Mouse (Mus musculus): ENCODE data around the gene Tmem145.

Gene Tmem145

DNA sequence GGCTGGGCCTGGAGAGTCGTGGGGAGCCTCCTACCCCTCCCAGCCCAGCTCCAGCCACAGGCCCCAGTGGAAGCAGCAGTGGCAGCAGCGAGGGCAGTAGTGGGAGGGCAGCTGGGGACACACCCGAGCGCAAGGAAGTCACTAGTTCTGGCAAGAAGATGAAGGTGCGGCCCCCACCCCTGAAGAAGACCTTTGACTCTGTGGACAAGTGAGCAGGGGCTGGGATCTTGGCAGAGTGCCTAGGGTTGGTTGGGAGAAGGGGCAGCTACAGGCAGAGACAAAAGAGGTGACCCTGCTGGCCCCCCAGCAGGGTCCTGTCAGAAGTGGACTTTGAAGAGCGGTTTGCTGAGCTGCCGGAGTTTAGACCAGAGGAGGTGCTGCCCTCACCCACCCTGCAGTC lies 13.8 kb upstream of the Tmem145 start:
- DNase-seq (ENCODE audit: low read depth, low spot score): no peak

DNA sequence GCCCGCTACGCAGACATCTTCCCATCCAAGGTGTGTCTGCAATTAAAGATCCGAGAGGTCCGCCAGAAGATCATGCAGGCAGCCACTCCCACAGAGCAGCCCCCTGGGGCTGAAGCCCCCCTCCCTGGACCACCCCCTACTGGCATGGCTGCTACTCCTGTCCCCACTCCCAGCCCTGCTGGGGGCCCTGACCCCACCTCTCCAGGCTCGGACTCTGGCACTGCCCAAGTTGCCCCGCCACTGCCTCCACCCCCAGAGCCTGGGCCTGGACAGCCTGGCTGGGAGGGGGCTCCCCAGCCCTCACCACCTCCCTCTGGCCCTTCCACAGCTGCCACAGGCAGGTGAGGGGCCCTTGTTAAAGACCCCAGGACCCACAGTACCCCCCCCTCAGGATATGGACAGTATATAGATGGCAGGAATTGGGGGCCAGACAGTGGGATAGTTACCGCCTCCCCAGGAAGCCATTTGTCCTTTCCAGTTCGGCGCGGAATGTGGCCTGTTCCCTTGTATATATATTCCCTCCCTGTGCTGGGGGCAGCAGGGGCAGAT lies 12.6 kb upstream of the Tmem145 start:
- DNase-seq (ENCODE audit: low read depth, low spot score): no peak

DNA sequence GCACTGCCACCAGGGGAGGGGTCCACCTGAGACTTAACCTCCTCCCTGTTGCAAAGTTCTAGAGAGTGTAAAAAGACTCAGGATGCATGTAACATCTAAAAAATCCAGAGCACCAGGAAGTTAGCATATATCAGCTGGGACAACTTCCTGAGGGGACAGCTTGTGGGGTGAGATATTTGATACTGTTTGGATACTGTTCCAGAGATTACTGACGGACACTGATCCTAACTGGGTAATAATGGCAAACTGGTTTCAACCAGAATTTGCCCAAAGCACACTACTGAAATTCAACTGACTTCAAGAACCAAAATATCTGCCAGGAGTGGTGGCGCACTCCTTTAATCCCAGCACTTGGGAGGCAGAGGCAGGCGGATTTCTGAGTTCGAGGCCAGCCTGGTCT lies 11.4 kb upstream of the Tmem145 start:
- DNase-seq (ENCODE audit: low read depth, low spot score): no peak

DNA sequence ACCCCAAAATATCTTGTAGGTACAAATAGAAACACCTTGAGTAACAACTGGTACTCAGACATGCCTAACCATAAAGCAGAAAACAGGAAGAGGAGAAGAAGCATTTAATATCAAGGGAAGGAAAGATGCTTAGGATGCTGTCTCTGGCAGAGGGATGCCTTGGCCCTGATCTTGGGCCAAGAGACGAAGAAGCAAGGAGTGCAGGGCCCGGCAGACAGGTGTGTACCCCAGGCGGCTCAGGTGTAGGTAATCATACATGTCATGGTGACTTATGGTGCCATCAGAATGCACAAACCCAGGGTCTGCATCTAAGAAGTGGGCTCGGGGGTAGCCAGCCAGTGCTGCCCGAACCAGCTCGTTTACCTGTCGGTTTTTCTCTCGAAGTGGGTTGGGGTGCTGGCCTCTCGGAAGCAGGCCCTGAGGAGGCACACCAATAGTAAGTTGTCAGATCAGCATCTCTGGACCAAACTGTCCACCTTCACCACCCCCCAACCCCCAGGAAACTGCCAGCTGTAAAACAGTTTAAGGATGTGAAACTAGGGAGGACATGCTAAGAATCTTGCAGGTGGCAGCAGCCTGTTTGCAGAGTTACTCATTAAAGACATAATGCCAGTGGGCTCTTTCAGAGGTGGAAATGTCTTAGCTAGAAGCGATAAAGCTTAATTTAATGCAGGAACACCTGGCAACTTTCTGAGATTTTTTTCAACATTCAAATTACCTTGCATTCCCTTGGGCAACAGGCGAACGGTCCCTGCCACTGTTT lies 10.8 kb upstream of the Tmem145 start:
- DNase-seq (ENCODE audit: low read depth, low spot score): no peak

DNA sequence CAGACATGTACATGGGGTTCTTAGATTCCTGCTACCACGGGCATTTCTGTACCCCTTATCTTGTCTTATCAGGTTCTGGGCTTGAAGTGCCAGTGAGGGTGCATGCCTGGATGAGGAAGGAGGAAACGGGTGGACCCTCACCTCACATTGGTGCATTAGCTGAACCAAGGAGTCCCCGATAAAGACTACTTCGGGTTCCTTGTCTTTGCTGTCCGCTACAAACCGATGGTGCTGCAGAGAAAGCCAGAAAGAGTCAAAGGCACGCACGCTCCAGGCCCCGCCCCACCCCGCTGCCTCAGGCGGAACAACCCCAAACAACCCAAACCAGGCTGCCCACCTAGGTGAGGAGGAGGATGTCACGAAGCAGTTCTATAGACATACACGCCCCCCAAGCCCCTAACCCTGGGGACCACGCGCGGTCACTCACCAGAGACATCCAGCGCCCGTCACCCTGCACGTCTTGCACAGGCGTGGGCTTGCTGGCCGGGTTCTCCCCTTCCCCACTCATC lies 8.9 kb upstream of the Tmem145 start:
- DNase-seq (ENCODE audit: low read depth, low spot score): no peak

DNA sequence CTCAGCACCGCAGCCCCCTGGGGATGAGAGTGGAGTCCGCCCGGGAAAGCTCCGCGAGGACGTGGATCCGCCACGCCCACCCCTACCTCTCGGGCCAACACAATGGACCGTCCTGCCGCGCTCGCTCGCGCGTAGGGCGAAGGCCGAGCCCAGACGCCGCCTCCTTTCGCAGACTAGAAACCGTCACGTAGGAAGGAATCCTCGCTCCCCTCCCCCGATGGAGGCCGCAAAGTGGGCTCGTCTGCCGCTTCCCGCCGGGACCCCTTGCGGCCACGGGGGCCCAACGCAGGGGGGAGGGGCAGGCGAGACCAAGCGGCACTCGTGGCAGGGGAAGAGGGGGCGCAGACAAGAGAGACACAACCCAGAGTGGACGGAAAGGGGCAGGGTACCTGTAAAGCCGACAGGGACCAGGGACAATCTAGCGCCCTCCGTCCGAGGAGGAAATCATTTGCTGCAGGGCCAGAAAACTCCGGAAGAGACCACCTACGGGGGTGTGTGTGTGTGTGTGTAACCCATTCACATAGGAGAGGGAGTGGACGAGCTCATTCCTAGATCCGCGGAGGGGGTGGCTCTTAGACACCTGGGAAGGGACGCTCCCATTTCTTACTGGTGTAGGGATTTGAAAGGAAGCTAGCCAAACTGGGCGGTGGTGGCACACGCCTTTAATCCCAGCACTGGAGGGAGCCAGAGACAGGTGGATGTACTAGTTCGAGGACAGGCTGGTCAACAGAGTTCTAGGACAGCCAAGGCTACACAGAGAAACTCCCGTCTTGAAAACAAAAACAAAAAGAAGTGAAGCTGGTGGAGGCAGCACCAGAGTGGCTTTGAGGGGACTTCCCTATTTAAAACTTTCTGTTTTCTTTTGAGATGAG lies 8.2 kb upstream of the Tmem145 start, which contains the start of gene Pafah1b3:
TSS of gene Pafah1b3 (minus strand) at position 533 of the 872 bp plus-strand sequence.
- peak; percentile 96 for DNase-seq (ENCODE audit: low read depth, low spot score)

DNA sequence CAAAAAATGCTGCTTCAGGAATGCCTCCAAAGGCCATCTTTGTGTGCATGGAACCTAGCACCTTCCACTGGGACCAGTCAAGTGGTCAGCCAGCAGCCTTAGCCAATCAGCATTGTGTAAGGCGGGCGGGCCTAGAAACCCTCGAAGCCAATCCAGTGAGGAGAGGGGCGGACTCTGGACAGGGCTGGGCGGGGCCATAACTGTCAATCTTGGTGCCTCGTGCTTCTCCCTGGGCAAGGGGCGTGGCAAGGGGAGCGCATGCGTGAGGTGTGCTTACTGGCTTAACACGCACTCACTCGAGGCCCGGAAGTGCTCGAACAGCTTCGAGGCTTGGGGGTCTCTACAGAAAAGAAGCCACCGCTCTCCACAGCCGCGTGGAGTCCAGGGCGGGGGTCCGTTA lies 4.8 kb upstream of the Tmem145 start, which contains the start of gene Prr19:
TSS of gene Prr19 (plus strand) at position 349 of the 400 bp plus-strand sequence.
- no peak for DNase-seq (ENCODE audit: low read depth, low spot score)

DNA sequence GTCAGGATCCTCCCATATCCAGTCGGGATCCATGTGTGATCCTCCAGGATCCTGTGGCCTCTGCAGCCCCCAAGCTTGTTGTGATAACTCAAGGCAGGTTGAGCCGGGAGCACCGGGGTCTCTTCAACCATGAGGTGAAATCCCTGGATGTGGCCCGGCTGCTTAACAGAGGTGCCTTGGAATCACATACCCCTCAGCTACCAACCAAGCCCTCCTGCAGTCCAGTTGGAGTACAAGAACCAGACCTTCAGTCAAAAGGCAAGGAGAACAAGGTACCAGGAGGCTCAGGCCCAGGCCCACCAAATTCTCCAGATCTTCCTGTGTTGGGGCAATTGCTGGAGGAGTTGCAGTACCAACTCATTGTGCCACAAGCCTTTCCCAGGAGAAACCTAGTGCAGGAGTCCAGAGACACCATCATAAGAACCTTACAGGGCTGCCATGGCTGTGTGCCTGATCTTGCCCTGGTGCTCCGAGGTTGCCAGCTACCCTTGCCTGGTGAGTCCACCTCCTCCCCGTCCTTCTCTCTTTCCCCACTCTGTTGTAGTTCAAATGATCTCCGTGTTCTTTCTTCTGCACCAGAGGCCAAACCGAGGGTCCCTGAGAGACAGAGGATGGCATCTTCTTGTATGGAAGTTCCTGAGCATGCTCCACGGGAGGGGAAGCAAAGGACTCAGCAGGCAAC lies 2.8 kb upstream of the Tmem145 start:
- no peak for DNase-seq (ENCODE audit: low read depth, low spot score)

DNA sequence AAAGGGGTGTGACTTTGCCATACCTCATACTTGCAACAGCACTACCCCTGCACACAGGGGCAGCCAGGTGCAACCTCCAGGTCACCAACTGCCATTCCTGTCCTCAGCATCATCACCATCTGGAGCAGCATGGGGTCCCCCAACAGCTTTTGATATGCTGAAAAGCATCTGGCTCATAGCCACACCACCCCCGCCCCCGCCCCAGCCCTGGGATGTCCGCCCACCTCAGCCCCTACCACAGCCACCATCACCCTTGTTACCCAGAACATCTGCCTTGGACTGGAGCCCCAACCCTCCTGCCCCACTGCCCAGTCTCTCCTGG lies 2.3 kb upstream of the Tmem145 start:
- no peak for DNase-seq (ENCODE audit: low read depth, low spot score)

DNA sequence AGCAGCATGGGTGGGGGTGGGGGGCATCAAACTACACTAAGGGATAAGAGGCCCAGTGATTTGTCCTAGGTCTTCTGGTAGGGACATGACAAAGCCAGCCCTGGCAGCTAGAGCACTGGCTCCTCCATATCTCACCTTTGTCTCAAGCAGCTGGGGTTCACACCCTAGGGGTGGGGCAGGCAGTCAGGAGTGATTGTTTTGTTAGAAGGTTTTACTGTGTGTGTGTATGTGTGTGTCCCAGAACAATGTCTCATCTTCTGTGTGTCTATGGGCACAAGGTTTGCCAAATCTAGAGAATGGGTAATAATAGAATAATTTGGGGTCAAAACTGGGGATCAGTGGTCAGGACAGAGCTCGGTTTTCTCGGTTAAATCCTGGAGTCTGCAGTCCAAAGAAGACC lies 425 bp upstream of the Tmem145 start:
- DNase-seq (ENCODE audit: low read depth, low spot score): no peak

DNA sequence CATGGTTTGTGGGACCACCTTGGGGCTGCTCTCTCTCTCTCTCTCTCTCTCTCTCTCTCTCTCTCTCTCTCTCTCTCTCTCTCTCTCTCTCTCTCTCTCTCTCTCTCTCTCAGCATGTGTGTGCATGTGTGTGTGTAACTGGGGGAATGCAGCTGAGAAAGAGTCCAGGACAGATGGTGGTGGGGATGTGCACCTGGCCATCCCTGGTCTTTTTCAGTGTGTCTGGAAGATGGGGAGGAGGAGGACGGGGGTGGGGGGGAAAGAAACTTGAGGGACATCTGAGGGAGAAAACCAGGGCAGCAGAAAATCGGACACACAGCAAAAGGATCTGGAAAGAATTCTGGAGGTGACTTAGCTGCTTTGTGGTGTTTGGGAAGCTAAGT lies 699 bp downstream of the Tmem145 start:
- DNase-seq (ENCODE audit: low read depth, low spot score): no peak

DNA sequence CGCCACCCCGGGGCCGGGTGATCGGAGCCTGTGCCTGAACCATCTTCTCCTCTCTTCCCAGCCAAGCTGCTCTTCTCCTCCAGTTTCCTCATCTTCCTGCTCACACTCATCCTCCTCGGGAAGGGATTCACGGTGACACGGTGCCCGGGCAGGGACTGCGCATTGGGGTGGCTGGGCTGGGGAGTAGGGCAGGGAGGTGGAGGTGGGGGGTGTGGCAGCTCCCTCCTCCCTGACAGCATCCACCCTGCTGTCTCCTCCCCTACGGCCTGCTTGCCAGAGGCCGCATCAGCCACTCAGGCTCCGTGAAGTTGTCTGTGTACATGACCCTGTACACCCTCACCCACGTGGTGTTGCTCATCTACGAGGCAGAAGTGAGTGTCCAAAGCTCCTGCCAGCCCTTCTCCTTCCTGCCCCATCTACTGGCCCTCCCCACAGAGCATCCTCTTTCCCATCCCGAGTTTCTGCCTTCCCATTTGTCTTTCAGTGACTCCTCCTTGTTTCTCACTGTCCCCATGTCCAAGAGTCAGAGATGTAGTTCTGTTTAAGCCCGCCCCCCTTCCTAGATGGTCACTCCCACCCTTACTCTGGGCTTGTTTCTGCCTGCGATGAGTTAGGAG lies 2.9 kb downstream of the Tmem145 start:
- DNase-seq (ENCODE audit: low read depth, low spot score): no peak

DNA sequence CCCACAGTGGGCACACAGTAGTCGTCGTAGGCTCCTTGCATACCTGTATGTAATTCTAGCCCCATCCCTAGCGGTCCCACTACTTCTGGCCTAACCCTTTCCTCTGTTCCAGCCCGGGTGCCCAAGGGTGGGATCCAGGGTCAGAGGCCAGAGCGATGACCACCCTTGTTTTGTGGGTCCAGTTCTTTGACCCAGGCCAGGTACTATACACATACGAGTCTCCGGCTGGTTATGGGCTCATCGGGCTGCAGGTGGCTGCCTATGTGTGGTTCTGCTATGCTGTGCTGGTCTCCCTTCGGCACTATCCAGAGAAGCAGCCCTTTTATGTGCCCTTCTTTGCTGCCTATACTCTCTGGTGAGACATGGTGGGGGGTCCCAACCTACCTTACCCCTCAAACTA lies 3.5 kb downstream of the Tmem145 start:
- DNase-seq (ENCODE audit: low read depth, low spot score): no peak

DNA sequence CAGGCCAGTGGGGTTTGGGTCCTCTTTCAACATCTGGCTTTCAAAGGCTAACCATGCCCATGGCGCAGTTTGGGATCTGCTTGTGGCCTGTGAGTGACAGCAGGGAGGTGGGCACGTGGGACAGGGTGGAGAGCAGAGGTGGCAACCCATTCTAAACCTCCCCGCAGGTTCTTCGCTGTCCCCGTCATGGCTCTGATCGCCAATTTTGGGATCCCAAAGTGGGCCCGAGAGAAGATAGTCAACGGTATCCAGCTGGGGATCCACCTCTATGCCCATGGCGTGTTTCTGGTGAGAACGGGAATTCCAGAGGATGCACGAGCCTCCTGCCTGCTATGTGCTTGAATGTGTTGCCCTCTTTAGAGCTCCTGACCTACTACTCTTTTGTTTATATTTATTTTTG lies 5.3 kb downstream of the Tmem145 start:
- DNase-seq (ENCODE audit: low read depth, low spot score): no peak

DNA sequence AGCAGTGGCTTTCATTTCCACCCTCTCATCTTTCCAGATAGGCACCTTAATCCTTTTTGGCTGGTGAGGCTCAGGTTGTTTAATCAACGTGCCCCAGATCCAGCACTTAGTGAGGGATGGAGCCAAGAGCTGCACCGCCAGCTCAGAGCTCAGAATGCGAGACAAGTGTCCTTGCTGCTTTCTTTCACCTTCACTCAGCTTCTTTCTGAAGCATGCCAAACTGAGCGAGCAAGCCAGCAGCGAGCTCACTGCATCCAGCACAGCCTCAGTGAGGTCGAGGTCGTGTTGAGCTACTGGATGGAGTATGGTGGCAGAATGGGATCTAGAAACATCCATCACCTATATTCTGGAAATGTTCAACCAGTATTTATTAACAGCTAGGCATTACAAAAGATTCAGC lies 7.4 kb downstream of the Tmem145 start:
- no peak for DNase-seq (ENCODE audit: low read depth, low spot score)

DNA sequence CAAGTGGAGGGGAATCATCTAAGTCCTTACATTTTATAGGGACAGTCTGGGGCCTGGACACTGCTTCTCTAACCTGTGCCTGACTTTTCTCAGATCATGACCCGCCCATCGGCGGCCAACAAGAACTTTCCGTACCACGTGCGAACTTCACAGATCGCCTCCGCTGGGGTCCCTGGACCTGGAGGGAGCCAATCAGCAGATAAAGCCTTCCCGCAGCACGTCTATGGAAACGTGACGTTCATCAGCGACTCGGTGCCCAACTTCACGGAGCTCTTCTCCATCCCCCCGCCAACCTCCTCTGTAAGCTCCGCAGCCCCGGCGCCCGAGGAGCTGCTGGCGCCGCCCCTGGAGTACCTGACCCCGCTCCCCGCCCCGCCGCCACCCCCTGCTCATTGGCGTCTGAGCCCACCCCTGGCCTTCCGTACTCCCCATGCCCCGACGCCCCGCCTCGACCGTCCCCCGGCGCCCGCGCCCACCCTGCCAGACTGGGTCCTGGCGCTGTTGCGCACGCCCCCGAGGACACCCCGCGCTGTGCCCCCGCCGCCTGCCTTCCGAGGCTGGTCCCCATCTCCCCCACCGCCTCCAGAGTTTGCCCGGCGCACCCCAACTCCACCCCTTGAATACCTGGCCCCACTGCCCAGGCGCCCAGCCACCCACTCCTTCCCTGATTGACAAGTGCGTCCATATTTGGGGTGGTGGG lies 8.8 kb downstream of the Tmem145 start:
- no peak for DNase-seq (ENCODE audit: low read depth, low spot score)

DNA sequence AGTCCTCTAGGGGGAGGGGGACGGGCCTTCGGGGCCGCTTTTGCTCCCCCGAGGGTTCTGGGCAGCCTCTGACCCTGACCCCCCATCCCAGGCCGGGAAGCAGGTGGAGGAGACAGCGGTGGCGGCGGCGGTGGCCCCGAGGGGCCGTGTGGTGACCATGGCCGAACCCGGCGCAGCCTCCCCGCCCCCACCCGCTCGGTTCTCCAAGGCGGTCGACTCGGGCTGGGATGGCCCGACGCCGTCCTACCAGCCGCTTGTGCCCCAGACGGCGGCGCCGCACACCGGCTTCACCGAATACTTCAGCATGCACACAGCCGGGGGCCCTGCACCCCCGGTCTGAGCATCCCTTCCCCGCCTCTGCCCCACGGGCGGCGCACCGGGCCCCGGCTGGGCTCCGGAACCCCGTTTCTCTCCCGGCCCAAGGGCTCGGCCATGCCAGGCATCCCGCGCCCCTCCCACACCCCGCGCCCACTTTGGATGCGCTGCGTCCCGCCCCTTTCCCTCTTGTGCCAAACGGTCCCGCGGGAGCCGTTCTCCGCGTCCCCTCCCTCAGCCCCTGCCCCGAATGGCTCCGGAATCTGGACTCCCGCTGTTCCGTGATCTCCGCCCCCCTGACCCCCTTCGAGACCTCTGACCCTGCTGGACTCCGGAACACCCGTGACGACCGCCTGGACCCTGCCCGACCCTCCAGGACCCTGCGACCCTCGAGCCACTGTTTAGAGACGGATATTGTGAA lies 9.6 kb downstream of the Tmem145 start:
- no peak for DNase-seq (ENCODE audit: low read depth, low spot score)

DNA sequence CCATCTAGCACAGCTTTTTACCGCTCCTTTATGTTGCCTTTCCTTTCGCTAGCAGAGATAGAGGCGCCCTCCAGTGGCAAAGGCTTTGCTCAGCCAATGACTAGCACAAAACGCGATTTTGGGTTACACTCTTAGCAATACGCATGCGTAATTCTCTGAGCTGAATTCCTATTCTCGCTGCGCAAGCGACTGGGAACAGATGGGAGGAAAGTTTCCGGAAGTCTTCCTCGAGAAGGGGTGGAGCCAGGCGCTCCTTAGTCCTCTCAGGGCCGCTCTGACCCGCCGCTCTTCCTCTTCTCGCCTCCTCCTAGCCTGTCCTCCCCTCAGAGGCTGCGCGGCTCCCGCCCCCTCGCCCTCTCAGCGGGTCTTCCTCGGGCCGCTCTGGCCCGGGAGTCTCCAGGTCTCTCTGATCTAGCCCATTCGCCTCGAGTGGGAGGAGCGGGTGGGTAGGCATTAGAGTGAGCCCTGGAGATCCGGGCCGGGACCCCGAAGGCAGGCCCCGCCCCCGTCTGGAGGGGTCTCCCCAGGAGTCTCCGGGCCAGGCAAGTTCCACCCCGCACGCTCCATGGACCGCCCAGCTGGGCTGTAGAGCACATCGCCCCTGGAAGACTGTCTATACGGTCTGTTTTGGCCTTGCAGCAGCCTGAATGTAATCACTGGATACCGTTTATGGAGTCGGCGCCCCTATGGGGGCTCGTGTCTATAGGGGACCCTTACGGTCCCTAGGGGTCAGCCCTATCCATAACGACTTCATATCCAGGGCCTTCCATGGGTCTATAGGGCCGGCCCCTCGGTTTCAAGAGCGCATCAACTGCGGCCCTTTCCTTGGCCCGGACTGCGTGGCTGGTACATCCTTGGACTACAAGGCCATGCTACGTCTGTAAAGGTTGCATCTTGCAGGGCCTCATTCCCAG lies 10.9 kb downstream of the Tmem145 start, which contains the start of gene Megf8:
TSS of gene Megf8 (plus strand) at position 633 of the 914 bp plus-strand sequence.
- DNase-seq (ENCODE audit: low read depth, low spot score): peak; percentile 100

DNA sequence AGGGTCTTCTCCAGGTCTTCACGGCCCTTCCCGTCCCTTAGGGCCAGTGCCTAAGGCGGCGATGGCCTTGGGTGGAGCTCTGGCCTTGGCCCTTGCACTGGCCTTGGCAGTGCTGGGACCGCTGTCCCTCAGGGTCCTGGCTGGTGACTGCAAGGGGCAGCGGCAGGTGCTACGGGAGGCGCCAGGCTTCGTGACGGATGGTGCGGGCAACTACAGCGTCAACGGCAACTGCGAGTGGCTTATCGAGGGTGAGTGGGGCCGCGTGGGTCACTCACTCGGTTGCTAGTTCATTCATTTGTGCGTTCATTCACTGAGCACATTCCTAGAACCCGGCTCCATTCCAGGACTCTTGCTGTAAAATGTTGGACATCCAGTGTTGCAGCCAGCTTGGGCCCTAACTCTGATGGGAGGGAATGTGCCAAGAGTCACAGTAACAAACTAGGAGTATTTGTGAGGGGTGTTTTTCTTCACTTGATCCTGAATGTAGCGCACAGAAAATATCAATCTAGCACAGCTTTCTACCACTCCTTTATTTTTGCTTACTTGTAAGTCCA lies 11.6 kb downstream of the Tmem145 start:
- DNase-seq (ENCODE audit: low read depth, low spot score): no peak
